Mouse (Mus musculus): Measurements from ENCODE around the gene Abca1.

DNA sequence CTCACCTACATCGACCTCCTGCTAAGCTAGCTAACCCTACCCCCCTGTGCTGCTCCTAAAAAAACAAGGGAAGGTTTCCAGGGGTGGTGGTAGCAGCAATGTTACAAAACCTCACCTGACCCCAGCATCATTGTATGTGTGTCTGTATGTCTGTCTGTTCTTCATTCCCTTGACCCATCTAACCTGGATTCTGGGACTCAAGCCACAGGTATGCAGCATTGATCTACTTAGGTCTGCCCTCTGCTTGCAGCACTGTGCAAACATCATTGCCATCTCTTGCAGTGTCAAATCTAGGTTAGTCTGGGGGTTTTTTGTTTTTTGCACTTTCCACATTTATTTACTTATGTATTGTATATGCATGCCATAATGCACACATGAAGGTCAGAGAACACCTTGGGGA, 141.3 kb downstream of the Abca1 start:
- TF ChIP-seq CTCF (IDR thresholded peaks at IDR 0.05; ENCODE audit: extremely low read depth, insufficient read depth, low read length) (no peak), POLR2A (IDR thresholded peaks at IDR 0.05; ENCODE audit: extremely low read depth, insufficient read depth, low read length) (no peak)

All from cortical plate, adult 2 months (tissue).